Mouse (Mus musculus): ENCODE results near the gene Osbpl9. TPM values are rescaled to one million over a fixed set of nuclear protein-coding genes. Genes with fewer than 3 reads are reported as not detected.

Gene Osbpl9
- polyA plus RNA-seq, 1 experiment from 2014 or later, result 54.7 TPM

GRCm38 (mm10) chr4:109220441-109220940 lies 18.4 kb upstream of the Osbpl9 start:
- Histone ChIP-seq H3K27ac (replicated peaks; ENCODE audit: low read depth, low read length) (no peak overlapping the region), H3K4me3 (ENCODE audit: low read depth, low read length) (no peak overlapping the region), H3K36me3 (ENCODE audit: control insufficient read depth, insufficient read depth, low read length) (no peaks in the 10 kb centered on the region), H3K27me3 (replicated peaks; ENCODE audit: control insufficient read depth, insufficient read depth, low read length) (no peaks in the 10 kb centered on the region), H3K9me3 (ENCODE audit: control insufficient read depth, low read length) (no peaks in the 10 kb centered on the region), H3K9ac (ENCODE audit: low read depth, low read length) (no peak overlapping the region), H3K4me1 (ENCODE audit: control insufficient read depth, insufficient read depth, low read length) (peaks cover 8% of the 10 kb centered on the region; the same call in 1 of the 2 replicates), H3K4me2 (ENCODE audit: low read depth, low read length) (no peak overlapping the region)
- ATAC-seq (ENCODE audit: low read depth) (peak; percentile 39; the same call in 1 of the 2 replicates), DNase-seq (ENCODE audit: low spot score) (peak; percentile 41)
- 55% methylated on average over 14 of the region's 14 CpGs for WGBS

GRCm38 (mm10) chr4:109218008-109218407 lies 15.9 kb upstream of the Osbpl9 start:
- Histone ChIP-seq H3K27ac (replicated peaks; ENCODE audit: low read depth, low read length) (no peak overlapping the region), H3K9me3 (ENCODE audit: control insufficient read depth, low read length) (no peaks in the 10 kb centered on the region), H3K4me3 (ENCODE audit: low read depth, low read length) (no peak overlapping the region), H3K4me2 (ENCODE audit: low read depth, low read length) (no peak overlapping the region), H3K36me3 (ENCODE audit: control insufficient read depth, insufficient read depth, low read length) (no peaks in the 10 kb centered on the region), H3K27me3 (replicated peaks; ENCODE audit: control insufficient read depth, insufficient read depth, low read length) (no peaks in the 10 kb centered on the region), H3K9ac (ENCODE audit: low read depth, low read length) (no peak overlapping the region), H3K4me1 (ENCODE audit: control insufficient read depth, insufficient read depth, low read length) (no peaks in the 10 kb centered on the region)
- DNase-seq (ENCODE audit: low spot score) (no peak), ATAC-seq (ENCODE audit: low read depth) (peak; percentile 59; the same call in 1 of the 2 replicates)
- 73% methylated on average over 7 of the region's 7 CpGs for WGBS

GRCm38 (mm10) chr4:109213986-109214385 lies 11.9 kb upstream of the Osbpl9 start:
- no peaks in the 10 kb centered on the region for H3K36me3 ChIP-seq (ENCODE audit: control insufficient read depth, insufficient read depth, low read length)
- DNase-seq (ENCODE audit: low spot score) (no peak), ATAC-seq (ENCODE audit: low read depth) (no peak)
- no peak overlapping the region for H3K27ac ChIP-seq (replicated peaks; ENCODE audit: low read depth, low read length)
- H3K4me2 ChIP-seq (ENCODE audit: low read depth, low read length), result no peak overlapping the region
- no peaks in the 10 kb centered on the region for H3K9me3 ChIP-seq (ENCODE audit: control insufficient read depth, low read length)
- no peaks in the 10 kb centered on the region; the same call in 1 of the 2 replicates for H3K4me1 ChIP-seq (ENCODE audit: control insufficient read depth, insufficient read depth, low read length)
- no peak overlapping the region for H3K9ac ChIP-seq (ENCODE audit: low read depth, low read length)
- WGBS, result 71% methylated on average over 3 of the region's 3 CpGs
- no peaks in the 10 kb centered on the region for H3K27me3 ChIP-seq (replicated peaks; ENCODE audit: control insufficient read depth, insufficient read depth, low read length)
- H3K4me3 ChIP-seq (ENCODE audit: low read depth, low read length), result no peak overlapping the region

DNA sequence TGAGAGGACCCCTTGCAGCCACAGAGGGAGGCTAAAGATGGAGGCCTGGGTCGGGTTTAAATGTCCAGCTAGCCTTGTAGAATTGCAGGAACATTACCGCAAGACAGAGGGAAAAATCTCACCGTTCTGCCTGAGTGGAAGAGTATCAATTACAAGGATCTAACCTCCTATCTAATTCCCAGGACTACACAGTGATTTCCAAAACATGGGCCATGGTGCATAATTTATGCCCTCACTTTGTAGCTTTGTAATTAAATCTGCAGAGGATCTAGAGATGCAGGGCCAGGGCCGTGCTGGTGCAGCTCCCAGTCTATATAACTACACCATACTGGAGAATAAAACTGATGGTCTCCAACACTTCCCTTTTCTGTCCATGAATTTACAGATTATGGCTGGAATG lies 8.8 kb upstream of the Osbpl9 start:
- no peaks in the 10 kb centered on the region for H3K9me3 ChIP-seq (ENCODE audit: control insufficient read depth, low read length)
- H3K4me2 ChIP-seq (ENCODE audit: low read depth, low read length), result no peak overlapping the region
- H3K27ac ChIP-seq (replicated peaks; ENCODE audit: low read depth, low read length), result peak overlapping the region; percentile 15; the same call in 1 of the 2 replicates
- no peaks in the 10 kb centered on the region for H3K27me3 ChIP-seq (replicated peaks; ENCODE audit: control insufficient read depth, insufficient read depth, low read length)
- peak; percentile 18; the same call in 1 of the 2 replicates for ATAC-seq (ENCODE audit: low read depth)
- no peak overlapping the region for H3K4me3 ChIP-seq (ENCODE audit: low read depth, low read length)
- no peak overlapping the region for H3K9ac ChIP-seq (ENCODE audit: low read depth, low read length)
- DNase-seq (ENCODE audit: low spot score), result peak; percentile 16
- no peaks in the 10 kb centered on the region for H3K36me3 ChIP-seq (ENCODE audit: control insufficient read depth, insufficient read depth, low read length)
- no peaks in the 10 kb centered on the region; the same call in 1 of the 2 replicates for H3K4me1 ChIP-seq (ENCODE audit: control insufficient read depth, insufficient read depth, low read length)
- 37% methylated on average over 4 of the region's 4 CpGs for WGBS

DNA sequence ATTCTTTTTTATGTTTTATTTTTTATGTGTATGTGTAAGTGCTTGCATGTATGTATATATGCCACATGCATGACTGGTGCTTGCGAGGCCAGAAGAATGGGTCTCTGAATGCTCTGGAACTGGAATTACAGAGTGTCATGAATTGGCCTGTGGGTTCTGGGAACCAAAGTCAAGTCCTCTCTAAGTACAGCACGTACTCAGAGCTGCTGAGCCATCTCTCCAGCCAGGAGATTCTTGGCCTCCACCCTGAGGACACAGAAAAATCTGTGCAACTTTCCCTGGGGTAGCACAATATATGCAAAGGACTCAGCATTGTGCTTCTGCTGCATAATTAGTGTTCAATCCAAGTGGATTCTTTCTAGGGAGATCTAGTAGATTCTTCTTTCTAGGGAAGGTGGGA lies 8.2 kb upstream of the Osbpl9 start:
- peak overlapping the region; percentile 15; the same call in 1 of the 2 replicates for H3K27ac ChIP-seq (replicated peaks; ENCODE audit: low read depth, low read length)
- H3K27me3 ChIP-seq (replicated peaks; ENCODE audit: control insufficient read depth, insufficient read depth, low read length), result no peaks in the 10 kb centered on the region
- H3K4me2 ChIP-seq (ENCODE audit: low read depth, low read length), result no peak overlapping the region

DNA sequence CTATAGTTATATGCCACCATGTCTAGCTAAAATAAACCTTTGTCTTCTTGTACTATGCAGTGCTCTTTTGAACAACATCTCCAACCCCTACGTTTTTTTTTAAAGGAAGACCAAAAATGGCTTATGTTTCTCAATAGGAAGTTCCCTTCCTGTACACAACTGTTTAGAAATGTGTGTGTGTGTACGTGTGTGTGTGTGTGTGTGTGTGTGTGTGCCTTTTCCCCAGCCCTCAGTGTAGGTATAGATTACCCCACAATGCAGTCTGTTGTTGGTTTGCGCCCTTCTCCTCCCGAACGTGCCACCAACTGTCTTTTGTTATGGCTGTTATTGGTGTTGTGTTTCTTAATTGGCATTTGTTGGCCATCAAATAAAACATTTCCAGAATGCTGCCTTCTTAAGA lies 5.5 kb upstream of the Osbpl9 start:
- Histone ChIP-seq H3K36me3 (ENCODE audit: control insufficient read depth, insufficient read depth, low read length) (no peaks in the 10 kb centered on the region), H3K4me2 (ENCODE audit: low read depth, low read length) (no peak overlapping the region), H3K27ac (replicated peaks; ENCODE audit: low read depth, low read length) (no peak overlapping the region), H3K4me1 (ENCODE audit: control insufficient read depth, insufficient read depth, low read length) (no peaks in the 10 kb centered on the region; the same call in 1 of the 2 replicates), H3K9me3 (ENCODE audit: control insufficient read depth, low read length) (no peaks in the 10 kb centered on the region), H3K9ac (ENCODE audit: low read depth, low read length) (no peak overlapping the region), H3K4me3 (ENCODE audit: low read depth, low read length) (no peak overlapping the region), H3K27me3 (replicated peaks; ENCODE audit: control insufficient read depth, insufficient read depth, low read length) (no peaks in the 10 kb centered on the region)
- 77% methylated on average over 5 of the region's 5 CpGs for WGBS
- no peak for ATAC-seq (ENCODE audit: low read depth)
- no peak for DNase-seq (ENCODE audit: low spot score)

More for the DNA sequence above, 8.2 kb upstream of the Osbpl9 start:
- Histone ChIP-seq H3K4me3 (ENCODE audit: low read depth, low read length) (no peak overlapping the region), H3K9ac (ENCODE audit: low read depth, low read length) (no peak overlapping the region), H3K4me1 (ENCODE audit: control insufficient read depth, insufficient read depth, low read length) (no peaks in the 10 kb centered on the region; the same call in 1 of the 2 replicates), H3K36me3 (ENCODE audit: control insufficient read depth, insufficient read depth, low read length) (no peaks in the 10 kb centered on the region), H3K9me3 (ENCODE audit: control insufficient read depth, low read length) (no peaks in the 10 kb centered on the region)
- DNase-seq (ENCODE audit: low spot score), result no peak
- WGBS, result 66% methylated on average over 2 of the region's 2 CpGs
- no peak for ATAC-seq (ENCODE audit: low read depth)

- Histone ChIP-seq H3K9me3 (ENCODE audit: control insufficient read depth, low read length) (no peaks in the 10 kb centered on the region), H3K36me3 (ENCODE audit: control insufficient read depth, insufficient read depth, low read length) (no peaks in the 10 kb centered on the region), H3K27ac (replicated peaks; ENCODE audit: low read depth, low read length) (no peak overlapping the region), H3K4me3 (ENCODE audit: low read depth, low read length) (no peak overlapping the region), H3K4me1 (ENCODE audit: control insufficient read depth, insufficient read depth, low read length) (0 out of 2 replicates have a peak, but pooled peaks cover 8% of the 10 kb centered on the region), H3K4me2 (ENCODE audit: low read depth, low read length) (no peak overlapping the region), H3K9ac (ENCODE audit: low read depth, low read length) (no peak overlapping the region), H3K27me3 (replicated peaks; ENCODE audit: control insufficient read depth, insufficient read depth, low read length) (no peaks in the 10 kb centered on the region)
- ATAC-seq (ENCODE audit: low read depth), result no peak
- WGBS, result 54% methylated on average over 1 of the region's 1 CpGs
- no peak for DNase-seq (ENCODE audit: low spot score)
These were observed 2.3 kb upstream of the Osbpl9 start for GRCm38 (mm10) chr4:109204416-109204815.

DNA sequence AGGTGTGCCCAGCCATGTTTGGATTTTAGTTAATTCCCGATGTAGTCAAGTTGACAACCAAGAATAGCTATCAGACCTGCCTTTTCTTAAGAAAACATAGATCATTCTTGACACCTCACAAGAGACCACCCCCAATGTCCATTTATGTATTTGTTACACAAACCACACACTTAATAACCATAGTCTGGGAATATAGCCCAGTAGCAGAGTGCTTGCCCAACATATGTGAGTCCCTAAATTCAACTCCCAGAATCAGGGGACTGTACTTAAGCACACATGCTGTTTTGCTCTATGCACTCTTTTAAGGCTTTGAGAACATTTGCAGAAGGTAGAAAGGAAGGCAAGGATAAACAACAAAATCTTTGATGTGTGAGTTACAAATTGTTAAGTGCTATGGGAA lies 1.9 kb upstream of the Osbpl9 start:
- Histone ChIP-seq H3K36me3 (ENCODE audit: control insufficient read depth, insufficient read depth, low read length) (no peaks in the 10 kb centered on the region), H3K27me3 (replicated peaks; ENCODE audit: control insufficient read depth, insufficient read depth, low read length) (no peaks in the 10 kb centered on the region), H3K4me2 (ENCODE audit: low read depth, low read length) (no peak overlapping the region), H3K27ac (replicated peaks; ENCODE audit: low read depth, low read length) (no peak overlapping the region), H3K9me3 (ENCODE audit: control insufficient read depth, low read length) (no peaks in the 10 kb centered on the region), H3K4me3 (ENCODE audit: low read depth, low read length) (no peak overlapping the region), H3K4me1 (ENCODE audit: control insufficient read depth, insufficient read depth, low read length) (0 out of 2 replicates have a peak, but pooled peaks cover 8% of the 10 kb centered on the region), H3K9ac (ENCODE audit: low read depth, low read length) (no peak overlapping the region)
- no peak for ATAC-seq (ENCODE audit: low read depth)
- 72% methylated on average over 1 of the region's 1 CpGs for WGBS
- no peak for DNase-seq (ENCODE audit: low spot score)

DNA sequence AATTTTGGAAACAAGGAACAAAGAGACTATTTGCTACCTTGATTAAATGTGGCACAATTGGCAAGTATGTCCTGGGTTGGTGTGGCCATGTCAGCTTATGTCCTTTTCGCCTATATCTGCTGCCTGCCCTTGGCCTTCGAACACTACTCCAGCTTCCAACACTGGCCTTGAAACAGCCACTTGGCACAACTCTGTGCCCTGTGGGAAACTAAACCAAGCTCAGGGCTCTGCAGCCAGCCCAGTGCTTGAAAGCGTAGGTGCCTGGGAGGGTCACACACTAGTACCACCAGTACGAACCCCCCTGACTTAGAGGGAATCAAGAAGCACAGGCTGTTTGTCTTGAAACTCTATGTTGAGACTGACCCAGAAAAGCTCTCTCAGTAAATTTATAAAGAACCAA lies 3.0 kb downstream of the Osbpl9 start:
- Histone ChIP-seq H3K9ac (ENCODE audit: low read depth, low read length) (no peak overlapping the region), H3K27ac (replicated peaks; ENCODE audit: low read depth, low read length) (no peak overlapping the region), H3K4me1 (ENCODE audit: control insufficient read depth, insufficient read depth, low read length) (0 out of 2 replicates have a peak, but pooled peaks cover 8% of the 10 kb centered on the region), H3K27me3 (replicated peaks; ENCODE audit: control insufficient read depth, insufficient read depth, low read length) (no peaks in the 10 kb centered on the region), H3K4me2 (ENCODE audit: low read depth, low read length) (no peak overlapping the region), H3K4me3 (ENCODE audit: low read depth, low read length) (no peak overlapping the region), H3K9me3 (ENCODE audit: control insufficient read depth, low read length) (no peaks in the 10 kb centered on the region), H3K36me3 (ENCODE audit: control insufficient read depth, insufficient read depth, low read length) (no peaks in the 10 kb centered on the region)
- ATAC-seq (ENCODE audit: low read depth) (no peak), DNase-seq (ENCODE audit: low spot score) (no peak)
- WGBS, result 94% methylated on average over 4 of the region's 4 CpGs

All from embryonic facial prominence, embryonic 14.5 days (tissue).